Mouse (Mus musculus): ENCODE measurements around the gene Rora. TPM values are rescaled to one million over a fixed set of nuclear protein-coding genes. Genes with fewer than 3 reads are reported as not detected.
A peak's percentile ranks its signal among the peaks of the same experiment; 100 is the strongest.

Rora gene
- polyA plus RNA-seq, 1 experiment from 2014 or later = 11.1 TPM

DNA sequence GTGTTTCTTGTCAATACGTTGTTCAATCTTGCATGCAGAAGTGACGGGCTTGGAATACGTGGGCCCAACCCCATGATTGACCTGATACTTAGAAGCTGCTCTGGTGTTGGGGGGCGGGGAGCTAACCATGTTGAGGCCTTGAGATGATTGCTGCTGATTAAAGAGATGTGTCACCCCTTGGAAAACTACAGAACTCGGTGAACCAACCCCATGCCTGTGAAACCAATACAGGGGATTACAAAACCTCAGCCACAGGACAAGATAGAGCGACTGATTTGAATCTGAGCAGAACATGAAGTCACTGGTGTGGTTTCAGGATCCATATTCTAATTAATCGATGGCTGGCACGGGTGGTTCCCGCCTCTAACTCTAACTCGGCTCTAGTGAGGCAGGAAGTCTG, 650.9 kb downstream of the Rora start:
- H3K4me1 ChIP-seq (replicated peaks) = peaks cover 36% of the 10 kb centered on the region
- H3K36me3 ChIP-seq = no peaks in the 10 kb centered on the region
- H3K4me3 ChIP-seq = no peak overlapping the region
- no peak overlapping the region for H3K4me2 ChIP-seq
- H3K9ac ChIP-seq = no peak overlapping the region
- no peak for ATAC-seq (ENCODE audit: low read depth)
- 75% methylated on average over 10 of the region's 10 CpGs for WGBS
- no peaks in the 10 kb centered on the region for H3K9me3 ChIP-seq
- H3K27ac ChIP-seq (replicated peaks) = no peak overlapping the region
- H3K27me3 ChIP-seq = peaks cover 28% of the 10 kb centered on the region

- H3K27ac ChIP-seq (replicated peaks) = no peak overlapping the region
- no peak overlapping the region for H3K4me2 ChIP-seq
- H3K9ac ChIP-seq = no peak overlapping the region
- H3K4me1 ChIP-seq (replicated peaks) = peaks cover 36% of the 10 kb centered on the region
- no peak overlapping the region for H3K4me3 ChIP-seq
- H3K27me3 ChIP-seq = peaks cover 23% of the 10 kb centered on the region
- H3K36me3 ChIP-seq = no peaks in the 10 kb centered on the region
- ATAC-seq (ENCODE audit: low read depth) = no peak
- H3K9me3 ChIP-seq = no peaks in the 10 kb centered on the region
- WGBS = 82% methylated on average over 3 of the region's 3 CpGs
Measured at GRCm38 (mm10) chr9:69304991-69305390, 651.4 kb downstream of the Rora start.

DNA sequence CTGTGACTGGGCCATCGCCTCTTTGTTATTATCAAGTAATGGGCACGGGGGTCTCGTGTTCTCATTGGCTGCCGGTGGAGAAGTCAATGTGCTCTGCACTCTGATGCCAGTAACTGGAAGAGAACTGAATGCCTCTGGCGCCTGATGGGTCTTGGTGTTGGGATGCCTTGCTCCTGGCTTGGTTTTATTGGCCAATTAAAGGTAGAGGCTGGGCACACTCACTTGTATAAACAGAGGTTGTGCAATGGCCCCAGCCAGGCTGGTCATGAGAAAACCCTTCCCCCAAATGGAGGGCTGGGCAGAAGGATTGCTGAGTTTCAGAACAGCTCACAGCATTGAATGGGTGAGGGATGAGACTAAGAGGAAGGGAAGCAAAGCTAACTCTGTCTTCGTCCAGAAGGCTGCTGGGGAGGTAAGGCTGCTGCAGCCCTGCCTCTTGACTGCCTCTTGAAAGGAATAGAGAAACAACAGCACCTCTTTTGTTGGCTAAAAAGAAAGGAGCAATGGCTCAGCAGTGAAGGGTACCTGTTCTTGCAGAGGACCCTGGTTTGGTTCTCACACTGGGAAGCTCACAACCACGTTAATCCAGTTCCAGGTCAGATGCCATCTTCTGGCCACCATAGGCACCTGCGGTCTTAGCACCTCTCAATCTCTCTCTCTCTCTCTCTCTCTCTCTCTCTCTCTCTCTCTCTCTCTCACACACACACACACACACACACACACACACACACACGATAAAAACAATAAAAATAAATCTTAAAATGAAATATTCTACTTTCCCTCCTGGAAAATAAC, 653.3 kb downstream of the Rora start:
- Histone ChIP-seq H3K9ac (no peak overlapping the region), H3K4me2 (no peak overlapping the region), H3K9me3 (no peaks in the 10 kb centered on the region), H3K36me3 (no peaks in the 10 kb centered on the region), H3K4me1 (replicated peaks) (peaks cover 30% of the 10 kb centered on the region), H3K27ac (replicated peaks) (no peak overlapping the region), H3K4me3 (no peak overlapping the region), H3K27me3 (peaks cover 6% of the 10 kb centered on the region)
- peak; percentile 27 for ATAC-seq (ENCODE audit: low read depth)
- WGBS = 71% methylated on average over 9 of the region's 9 CpGs

- peaks cover under 1% of the 10 kb centered on the region; the same call in 1 of the 2 replicates for H3K27me3 ChIP-seq
- no peaks in the 10 kb centered on the region for H3K36me3 ChIP-seq
- H3K4me1 ChIP-seq (replicated peaks) = peaks cover 23% of the 10 kb centered on the region
- no peak for ATAC-seq (ENCODE audit: low read depth)
- no peak overlapping the region for H3K9ac ChIP-seq
- no peaks in the 10 kb centered on the region for H3K9me3 ChIP-seq
- no peak overlapping the region for H3K4me3 ChIP-seq
- no peak overlapping the region for H3K4me2 ChIP-seq
- 94% methylated on average over 11 of the region's 11 CpGs for WGBS
- H3K27ac ChIP-seq (replicated peaks) = no peak overlapping the region
Measured at GRCm38 (mm10) chr9:69307974-69308373, 654.4 kb downstream of the Rora start.

- no peaks in the 10 kb centered on the region for H3K36me3 ChIP-seq
- WGBS = 54% methylated on average over 12 of the region's 12 CpGs
Measured at GRCm38 (mm10) chr9:69310524-69310923, 656.9 kb downstream of the Rora start.

GRCm38 (mm10) chr9:69313297-69313696, 659.7 kb downstream of the Rora start:
- no peak overlapping the region for H3K4me2 ChIP-seq
- no peak overlapping the region for H3K9ac ChIP-seq
- no peak overlapping the region for H3K27ac ChIP-seq (replicated peaks)
- no peak for ATAC-seq (ENCODE audit: low read depth)
- H3K4me1 ChIP-seq (replicated peaks) = peaks cover 7% of the 10 kb centered on the region; the same call in 1 of the 2 replicates
- H3K9me3 ChIP-seq = no peaks in the 10 kb centered on the region
- no peak overlapping the region for H3K4me3 ChIP-seq
- peaks cover 2% of the 10 kb centered on the region; the same call in 1 of the 2 replicates for H3K27me3 ChIP-seq
- 91% methylated on average over 3 of the region's 3 CpGs for WGBS
- no peaks in the 10 kb centered on the region for H3K36me3 ChIP-seq

More at GRCm38 (mm10) chr9:69310524-69310923, 656.9 kb downstream of the Rora start:
- ATAC-seq (ENCODE audit: low read depth) = no peak
- no peak overlapping the region for H3K4me3 ChIP-seq
- no peak overlapping the region for H3K9ac ChIP-seq
- peaks cover 2% of the 10 kb centered on the region; the same call in 1 of the 2 replicates for H3K27me3 ChIP-seq
- H3K4me2 ChIP-seq = no peak overlapping the region
- H3K4me1 ChIP-seq (replicated peaks) = peaks cover 18% of the 10 kb centered on the region
- H3K9me3 ChIP-seq = no peaks in the 10 kb centered on the region
- H3K27ac ChIP-seq (replicated peaks) = no peak overlapping the region

- ATAC-seq (ENCODE audit: low read depth) = no peak
- 85% methylated on average over 9 of the region's 9 CpGs for WGBS
- Histone ChIP-seq H3K27ac (replicated peaks) (no peak overlapping the region), H3K4me1 (replicated peaks) (peaks cover 7% of the 10 kb centered on the region; the same call in 1 of the 2 replicates), H3K27me3 (peaks cover 2% of the 10 kb centered on the region; the same call in 1 of the 2 replicates), H3K9ac (no peak overlapping the region), H3K9me3 (no peaks in the 10 kb centered on the region), H3K36me3 (no peaks in the 10 kb centered on the region), H3K4me3 (no peak overlapping the region), H3K4me2 (no peak overlapping the region)
Measured at GRCm38 (mm10) chr9:69314451-69315210, 661.0 kb downstream of the Rora start.

DNA sequence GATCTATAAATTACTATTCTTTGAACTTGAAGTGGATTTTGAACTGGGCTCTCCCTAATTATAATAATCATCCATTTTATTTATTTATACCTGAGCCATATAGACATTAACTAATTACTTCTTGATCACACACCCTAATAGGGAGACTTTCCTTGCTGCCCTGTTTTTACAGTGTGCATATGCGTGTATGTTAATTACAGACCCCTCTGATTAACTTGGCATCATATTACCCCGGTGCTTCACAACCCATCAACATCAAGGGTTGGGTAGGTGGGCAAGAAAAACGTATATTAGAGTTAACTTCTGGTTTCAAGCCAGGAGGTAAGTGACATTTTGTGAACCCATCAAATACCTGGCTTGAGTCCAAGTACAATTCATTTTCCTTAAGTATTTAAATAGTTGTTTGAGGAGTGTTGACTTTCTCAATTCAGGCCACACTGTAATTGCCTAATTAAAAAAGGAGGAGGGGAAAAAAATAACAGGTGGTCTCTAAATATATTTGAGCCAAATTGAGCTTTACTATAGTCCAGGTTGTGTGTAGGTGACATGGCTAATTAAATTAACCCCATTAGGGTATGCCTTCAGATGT, 664.0 kb downstream of the Rora start:
- Histone ChIP-seq H3K36me3 (no peaks in the 10 kb centered on the region), H3K4me3 (no peak overlapping the region), H3K4me2 (no peak overlapping the region), H3K9ac (no peak overlapping the region), H3K27ac (replicated peaks) (no peak overlapping the region), H3K9me3 (no peaks in the 10 kb centered on the region), H3K27me3 (peaks cover 2% of the 10 kb centered on the region; the same call in 1 of the 2 replicates), H3K4me1 (replicated peaks) (no peaks in the 10 kb centered on the region)
- ATAC-seq (ENCODE audit: low read depth) = no peak
- 62% methylated on average over 3 of the region's 3 CpGs for WGBS

- WGBS = 91% methylated on average over 6 of the region's 6 CpGs
- Histone ChIP-seq H3K4me3 (no peak overlapping the region), H3K27ac (replicated peaks) (no peak overlapping the region), H3K36me3 (no peaks in the 10 kb centered on the region), H3K9ac (no peak overlapping the region), H3K9me3 (no peaks in the 10 kb centered on the region), H3K27me3 (no peaks in the 10 kb centered on the region), H3K4me1 (replicated peaks) (peaks cover 6% of the 10 kb centered on the region; the same call in 1 of the 2 replicates), H3K4me2 (no peak overlapping the region)
- no peak for ATAC-seq (ENCODE audit: low read depth)
Measured at GRCm38 (mm10) chr9:69319434-69319833, 665.8 kb downstream of the Rora start.

DNA sequence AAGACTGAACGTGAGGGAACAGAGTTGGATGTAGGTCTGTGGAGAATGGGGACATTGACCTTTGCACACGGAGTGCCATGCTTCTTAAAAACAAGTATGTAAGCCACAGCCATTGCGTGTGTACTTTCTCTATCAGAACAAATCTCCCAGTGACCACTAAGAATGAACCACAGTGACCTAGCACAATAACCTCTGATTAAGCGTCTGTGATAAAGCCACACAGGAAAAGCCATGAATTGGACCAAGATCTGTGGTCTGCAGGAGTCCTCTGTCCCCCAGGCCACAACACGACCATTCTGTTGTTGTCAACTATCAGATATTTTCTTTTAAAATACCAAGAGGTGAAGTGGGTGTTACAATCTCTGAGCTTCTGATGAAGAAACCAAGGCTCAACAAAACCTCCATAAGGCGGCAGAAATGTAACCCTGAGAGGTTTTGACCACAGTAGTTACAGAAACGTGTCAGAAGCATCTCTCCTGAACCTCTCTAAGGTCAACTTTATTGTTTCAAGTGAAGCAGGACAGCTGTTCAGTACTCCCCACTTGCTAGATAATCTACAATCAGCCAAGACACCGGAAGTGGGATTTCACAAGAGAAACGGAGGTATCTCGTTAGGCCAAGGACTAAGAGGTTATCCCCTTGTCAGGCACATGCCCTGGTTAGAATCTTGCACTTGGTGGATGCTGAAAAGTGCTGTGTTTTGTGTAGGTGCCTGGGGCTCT, 666.5 kb downstream of the Rora start:
- Histone ChIP-seq H3K36me3 (no peaks in the 10 kb centered on the region), H3K4me2 (no peak overlapping the region), H3K9me3 (no peaks in the 10 kb centered on the region), H3K9ac (no peak overlapping the region), H3K4me1 (replicated peaks) (peaks cover 6% of the 10 kb centered on the region; the same call in 1 of the 2 replicates), H3K27ac (replicated peaks) (no peak overlapping the region), H3K27me3 (no peaks in the 10 kb centered on the region), H3K4me3 (no peak overlapping the region)
- ATAC-seq (ENCODE audit: low read depth) = no peak
- 81% methylated on average over 10 of the region's 10 CpGs for WGBS

- Histone ChIP-seq H3K4me3 (no peak overlapping the region), H3K36me3 (no peaks in the 10 kb centered on the region), H3K4me2 (no peak overlapping the region), H3K9ac (no peak overlapping the region), H3K27me3 (no peaks in the 10 kb centered on the region), H3K27ac (replicated peaks) (no peak overlapping the region), H3K4me1 (replicated peaks) (peaks cover 6% of the 10 kb centered on the region; the same call in 1 of the 2 replicates), H3K9me3 (no peaks in the 10 kb centered on the region)
- WGBS = 52% methylated on average over 3 of the region's 3 CpGs
- ATAC-seq (ENCODE audit: low read depth) = no peak
Measured at GRCm38 (mm10) chr9:69320635-69321027, 667.0 kb downstream of the Rora start.
